Comparison of ENCODE assay signal across 17 mouse cellular contexts in the genomic region with DNA sequence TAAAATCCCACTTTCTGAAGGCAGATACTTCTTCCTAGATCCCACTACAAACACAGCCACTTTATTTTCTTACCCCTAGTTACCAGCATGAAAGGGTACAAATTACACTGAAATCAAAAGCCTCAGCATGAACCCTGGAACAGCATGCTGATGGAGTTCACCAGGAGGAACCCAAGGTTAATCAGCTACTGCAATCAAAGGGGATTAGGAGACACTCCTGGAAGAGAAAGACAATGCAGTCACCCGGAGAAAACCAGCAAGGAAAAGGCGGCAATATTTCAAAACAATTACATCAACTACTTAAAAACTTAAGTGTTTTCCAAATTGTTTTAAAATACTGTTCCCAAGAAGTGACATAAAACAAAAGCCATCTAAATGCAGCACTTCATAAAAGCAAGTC. TPM values are rescaled to one million over a fixed set of nuclear protein-coding genes. Genes with fewer than 3 reads are reported as not detected.
DNase-seq lines count a peak whose midpoint lies in the region; ATAC-seq and TF ChIP-seq lines count a peak whose summit lies in the region.
"Had no signal": no experiment of that assay in that cellular context is flagged by ENCODE, and none has a peak within 500 bp of the region (broad histone marks: within the 10 kb centered on the region; RNA-seq: fewer than 3 reads in every experiment).

No protein-coding gene starts in this region.

- H3K4me3 ChIP-seq in liver, adult 2 months (ENCODE audit: insufficient read depth, low read depth, low read length) = no peak overlapping the region
- H3K4me3 ChIP-seq in liver, embryonic 11.5 days (ENCODE audit: low read depth, low read length) = no peak overlapping the region
- no peak overlapping the region for H3K4me3 ChIP-seq in intestine, embryonic 16.5 days (ENCODE audit: low read length)
- H3K4me3 ChIP-seq: embryonic facial prominence, embryonic 10.5 days; embryonic facial prominence, embryonic 12.5 days; forebrain, embryonic 13.5 days; forebrain, embryonic 15.5 days had no signal

- ATAC-seq in liver, embryonic 11.5 days (replicated peaks; ENCODE audit: low FRiP score) = no peak
- no peak for ATAC-seq in intestine, embryonic 16.5 days
- ATAC-seq: forebrain, embryonic 13.5 days; forebrain, embryonic 15.5 days had no signal

- H3K79me2 ChIP-seq in liver, adult 2 months (ENCODE audit: control insufficient read depth, insufficient read depth, low read length) = peaks cover 46% of the 10 kb centered on the region

- no peak overlapping the region for H3K4me2 ChIP-seq in liver, embryonic 11.5 days
- no peak overlapping the region for H3K4me2 ChIP-seq in intestine, embryonic 16.5 days (ENCODE audit: low read depth, low read length)
- H3K4me2 ChIP-seq: embryonic facial prominence, embryonic 12.5 days; forebrain, embryonic 13.5 days; forebrain, embryonic 15.5 days had no signal

- no peak overlapping the region for H3K9ac ChIP-seq in liver, adult 2 months (ENCODE audit: low read depth, low read length)
- H3K9ac ChIP-seq in liver, embryonic 11.5 days (ENCODE audit: low read depth, low read length) = no peak overlapping the region
- no peak overlapping the region for H3K9ac ChIP-seq in intestine, embryonic 16.5 days (ENCODE audit: low read depth, low read length)
- H3K9ac ChIP-seq: embryonic facial prominence, embryonic 12.5 days; forebrain, embryonic 13.5 days; forebrain, embryonic 15.5 days had no signal

- H3K27me3 ChIP-seq in liver, adult 2 months (ENCODE audit: control insufficient read depth, insufficient read depth, low read length) = no peaks in the 10 kb centered on the region
- no peaks in the 10 kb centered on the region for H3K27me3 ChIP-seq in liver, embryonic 11.5 days (replicated peaks; ENCODE audit: control insufficient read depth, insufficient read depth, low read length)
- no peaks in the 10 kb centered on the region for H3K27me3 ChIP-seq in intestine, embryonic 16.5 days (replicated peaks; ENCODE audit: control insufficient read depth, insufficient read depth, low read length)
- H3K27me3 ChIP-seq: embryonic facial prominence, embryonic 12.5 days; forebrain, embryonic 13.5 days; forebrain, embryonic 15.5 days had no signal

- H3K36me3 ChIP-seq in liver, adult 2 months (ENCODE audit: control insufficient read depth, insufficient read depth, low read length) = no peaks in the 10 kb centered on the region
- no peaks in the 10 kb centered on the region for H3K36me3 ChIP-seq in liver, embryonic 11.5 days (ENCODE audit: control insufficient read depth, insufficient read depth, low read length)
- H3K36me3 ChIP-seq in intestine, embryonic 16.5 days (ENCODE audit: control insufficient read depth, insufficient read depth, low read length) = no peaks in the 10 kb centered on the region
- H3K36me3 ChIP-seq: embryonic facial prominence, embryonic 12.5 days; forebrain, embryonic 15.5 days had no signal

- TF ChIP-seq POLR2A in liver, adult 2 months (IDR thresholded peaks at IDR 0.05; ENCODE audit: extremely low read depth, insufficient read depth, low read length) = no peak
- no peak for TF ChIP-seq POLR2A in brain, embryonic 14.5 days (IDR thresholded peaks at IDR 0.05; ENCODE audit: borderline replicate concordance, extremely low read depth, insufficient read depth, insufficient read length, poor library complexity, severe bottlenecking)

- DNase-seq in kidney, adult 8-10 months = peak; percentile 6 to 42
- DNase-seq in kidney, postnatal 10 days = no peak
- peak; percentile 43 for DNase-seq in liver, adult 2 months (ENCODE audit: extremely low read depth, low read depth, low spot score)
- no peak for DNase-seq in liver, embryonic 11.5 days (ENCODE audit: low spot score)
- DNase-seq in brain, embryonic 14.5 days (ENCODE audit: low read depth) = peak; percentile 18
- DNase-seq: adrenal gland, adult 2 months; adrenal gland, postnatal 10 days; adrenal gland, postnatal 25 days; cerebellum, adult 11-12 months; cerebellum, adult 2 months; cerebellum, postnatal 10 days; cerebellum, postnatal 25 days had no signal

- TF ChIP-seq CTCF in liver, adult 2 months (IDR thresholded peaks at IDR 0.05; ENCODE audit: low read depth, low read length) = no peak
- TF ChIP-seq CTCF in brain, embryonic 14.5 days (IDR thresholded peaks at IDR 0.05; ENCODE audit: borderline replicate concordance, extremely low read depth, insufficient read depth, insufficient read length) = no peak

- H3K4me1 ChIP-seq in liver, adult 2 months (ENCODE audit: control insufficient read depth, insufficient read depth, low read length) = peaks cover 19% of the 10 kb centered on the region
- H3K4me1 ChIP-seq in liver, embryonic 11.5 days (replicated peaks; ENCODE audit: control insufficient read depth, insufficient read depth, low read length) = peaks cover 17% of the 10 kb centered on the region
- H3K4me1 ChIP-seq in intestine, embryonic 16.5 days (ENCODE audit: control insufficient read depth, insufficient read depth, low read length) = peaks cover 23% of the 10 kb centered on the region

- H3K9me3 ChIP-seq in liver, embryonic 11.5 days (ENCODE audit: control insufficient read depth, low read length) = no peaks in the 10 kb centered on the region
- H3K9me3 ChIP-seq in intestine, embryonic 16.5 days (ENCODE audit: control insufficient read depth, low read length) = no peaks in the 10 kb centered on the region
- H3K9me3 ChIP-seq: embryonic facial prominence, embryonic 10.5 days; embryonic facial prominence, embryonic 12.5 days; forebrain, embryonic 13.5 days; forebrain, embryonic 15.5 days had no signal

- WGBS in liver, adult 2 months = 33% methylated on average over 2 of the region's 2 CpGs
- 63% methylated on average over 2 of the region's 2 CpGs for WGBS in liver, embryonic 11.5 days
- 34% methylated on average over 2 of the region's 2 CpGs for WGBS in intestine, embryonic 16.5 days

- no peak overlapping the region for H3K27ac ChIP-seq in liver, adult 2 months (replicated peaks; ENCODE audit: insufficient read depth, low read depth, low read length)
- no peak overlapping the region for H3K27ac ChIP-seq in liver, embryonic 11.5 days (ENCODE audit: low read depth, low read length)
- no peak overlapping the region for H3K27ac ChIP-seq in intestine, embryonic 16.5 days (ENCODE audit: low read length)
- H3K27ac ChIP-seq: embryonic facial prominence, embryonic 10.5 days; embryonic facial prominence, embryonic 12.5 days; forebrain, embryonic 13.5 days; forebrain, embryonic 15.5 days had no signal

RNA-seq across cellular contexts. Expression of gene Pias1, which starts 11.9 kb away (rescaled TPM):
- 7.9 and 8.3 TPM in 2 replicates for total RNA-seq in liver, adult 2 months (2014; rRNA removed)
- 8.3 and 12.3 TPM in 2 replicates for polyA plus RNA-seq in liver, adult 2 months (2012; rRNA removed)
- 41.5 and 44.7 TPM in 2 replicates for polyA plus RNA-seq in liver, embryonic 11.5 days (2014; fragmentation: Nextera tagmentation; extraction: Ambion mirVana)
- 35.1 and 41.2 TPM in 2 replicates for polyA plus RNA-seq in brain, embryonic 14.5 days (2012; rRNA removed)
- 46.2 and 48.1 TPM in 2 replicates for polyA plus RNA-seq in intestine, embryonic 16.5 days (2015; fragmentation: Nextera tagmentation; extraction: Ambion mirVana)

Comparison
In these comparisons a context has a peak if more than half of its experiments do, and no peak if none do; other contexts are left out.
1. DNase-seq: peak in kidney, adult 8-10 months (2 of 2), liver, adult 2 months (single experiment) and brain, embryonic 14.5 days (single experiment); none in kidney, postnatal 10 days (single experiment) and liver, embryonic 11.5 days (single experiment).